Mouse (Mus musculus): ENCODE measurements at regions not wholly inside any gene's neighbourhood (a gene's known extent, or its start where the extent isn't known, plus 50 kb on each side); places are given as distances from the start of the nearest gene placed in this dataset.
A peak's percentile ranks its signal among the peaks of the same experiment; 100 is the strongest.

- Histone ChIP-seq H3ac (ENCODE audit: control insufficient read depth, insufficient read length, low read depth) (no peak overlapping the region), H3K27me3 (ENCODE audit: control insufficient read depth, insufficient read depth, insufficient read length) (no peaks in the 10 kb centered on the region), H3K79me3 (ENCODE audit: low read depth) (no peaks in the 10 kb centered on the region), H3K36me3 (ENCODE audit: control insufficient read depth, insufficient read depth) (no peaks in the 10 kb centered on the region), H3K4me3 (ENCODE audit: insufficient read depth, poor library complexity, severe bottlenecking) (no peak overlapping the region), H3K79me2 (ENCODE audit: control insufficient read depth, insufficient read depth) (no peaks in the 10 kb centered on the region)
- TF ChIP-seq CTCF (IDR thresholded peaks at IDR 0.05; ENCODE audit: control insufficient read depth, insufficient read depth, insufficient read length) = no peak
- no peak for TF ChIP-seq MYOG (IDR thresholded peaks at IDR 0.05; ENCODE audit: control insufficient read depth, extremely low read depth, insufficient read length)
- TF ChIP-seq MAX (IDR thresholded peaks at IDR 0.05) = no peak
- TF ChIP-seq CEBPB (IDR thresholded peaks at IDR 0.05; ENCODE audit: low read depth) = peak; percentile 94
- TF ChIP-seq MYOD1 (IDR thresholded peaks at IDR 0.05; ENCODE audit: control insufficient read depth, insufficient read length, low read depth) = no peak
- TF ChIP-seq USF1 (IDR thresholded peaks at IDR 0.05; ENCODE audit: low read depth) = no peak
- no peak for TF ChIP-seq FOSL1 (IDR thresholded peaks at IDR 0.05; ENCODE audit: insufficient read depth, low read length, poor library complexity, severe bottlenecking)
Measured at GRCm38 (mm10) chr2:117666528-117666927, 323.7 kb upstream of the Rasgrp1 start.

DNA sequence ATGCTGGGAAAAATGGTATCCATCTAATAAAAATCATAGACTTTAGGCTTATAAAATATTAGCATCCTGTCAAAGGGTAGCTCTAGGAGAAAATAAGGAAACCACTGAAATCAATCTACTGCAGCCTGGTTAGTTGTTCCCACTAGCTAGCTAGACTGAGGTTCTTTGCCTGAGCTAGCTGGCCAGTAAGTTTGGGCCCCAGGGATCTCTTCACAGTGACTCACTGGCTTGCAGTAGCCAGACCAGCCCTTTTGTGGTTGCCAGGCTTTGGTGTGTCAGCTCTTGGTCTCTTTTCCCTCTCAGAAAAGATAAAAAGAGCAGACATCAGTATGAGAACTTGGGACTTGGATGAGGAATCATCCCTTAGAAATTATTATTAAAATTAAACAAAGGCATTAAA lies 325.3 kb upstream of the Rasgrp1 start:
- TF ChIP-seq MAX (IDR thresholded peaks at IDR 0.05) (peak; percentile 28), CTCF (IDR thresholded peaks at IDR 0.05; ENCODE audit: control insufficient read depth, insufficient read depth, insufficient read length) (no peak), FOSL1 (IDR thresholded peaks at IDR 0.05; ENCODE audit: insufficient read depth, low read length, poor library complexity, severe bottlenecking) (peak; percentile 64)
- no peaks in the 10 kb centered on the region for H3K79me2 ChIP-seq (ENCODE audit: control insufficient read depth, insufficient read depth)
- no peak overlapping the region for H3K4me3 ChIP-seq (ENCODE audit: insufficient read depth, poor library complexity, severe bottlenecking)
- no peaks in the 10 kb centered on the region for H3K36me3 ChIP-seq (ENCODE audit: control insufficient read depth, insufficient read depth)
- H3K79me3 ChIP-seq (ENCODE audit: low read depth) = no peaks in the 10 kb centered on the region
- H3K27me3 ChIP-seq (ENCODE audit: control insufficient read depth, insufficient read depth, insufficient read length) = no peaks in the 10 kb centered on the region
- no peak overlapping the region for H3ac ChIP-seq (ENCODE audit: control insufficient read depth, insufficient read length, low read depth)

DNA sequence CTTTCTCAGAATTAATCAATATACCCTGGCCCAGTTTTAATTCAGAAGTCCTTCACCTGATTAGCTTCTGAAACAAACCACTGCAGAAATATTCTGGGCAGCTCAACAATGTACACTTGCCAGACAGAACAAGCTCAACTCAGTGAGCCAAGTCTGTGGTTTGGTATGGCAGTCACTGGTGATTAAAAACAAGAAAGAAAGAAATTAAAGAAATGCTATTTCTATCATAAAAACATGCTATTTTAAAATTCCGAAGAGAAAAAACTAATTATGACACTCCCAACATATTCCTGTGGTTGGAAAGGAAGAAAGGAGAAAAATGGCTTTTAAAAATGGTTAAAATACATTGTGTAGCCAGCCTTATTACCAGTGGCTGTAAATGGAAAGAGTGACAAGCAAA lies 332.1 kb upstream of the Rasgrp1 start:
- Histone ChIP-seq H3K27me3 (ENCODE audit: control insufficient read depth, insufficient read depth, insufficient read length) (no peaks in the 10 kb centered on the region), H3ac (ENCODE audit: control insufficient read depth, insufficient read length, low read depth) (no peak overlapping the region), H3K4me3 (ENCODE audit: insufficient read depth, poor library complexity, severe bottlenecking) (no peak overlapping the region), H3K36me3 (ENCODE audit: control insufficient read depth, insufficient read depth) (no peaks in the 10 kb centered on the region), H3K79me2 (ENCODE audit: control insufficient read depth, insufficient read depth) (no peaks in the 10 kb centered on the region), H3K79me3 (ENCODE audit: low read depth) (no peaks in the 10 kb centered on the region)
- TF ChIP-seq USF1 (IDR thresholded peaks at IDR 0.05; ENCODE audit: low read depth) (no peak), CEBPB (IDR thresholded peaks at IDR 0.05; ENCODE audit: low read depth) (no peak), CTCF (IDR thresholded peaks at IDR 0.05; ENCODE audit: control insufficient read depth, insufficient read depth, insufficient read length) (no peak), MYOG (IDR thresholded peaks at IDR 0.05; ENCODE audit: control insufficient read depth, extremely low read depth, insufficient read length) (no peak), FOSL1 (IDR thresholded peaks at IDR 0.05; ENCODE audit: insufficient read depth, low read length, poor library complexity, severe bottlenecking) (no peak), MAX (IDR thresholded peaks at IDR 0.05) (no peak), MYOD1 (IDR thresholded peaks at IDR 0.05; ENCODE audit: control insufficient read depth, insufficient read length, low read depth) (no peak)

GRCm38 (mm10) chr2:117678650-117679049 lies 335.8 kb upstream of the Rasgrp1 start:
- Histone ChIP-seq H3K79me2 (ENCODE audit: control insufficient read depth, insufficient read depth) (no peaks in the 10 kb centered on the region), H3K79me3 (ENCODE audit: low read depth) (no peaks in the 10 kb centered on the region), H3K36me3 (ENCODE audit: control insufficient read depth, insufficient read depth) (no peaks in the 10 kb centered on the region), H3K27me3 (ENCODE audit: control insufficient read depth, insufficient read depth, insufficient read length) (no peaks in the 10 kb centered on the region), H3K4me3 (ENCODE audit: insufficient read depth, poor library complexity, severe bottlenecking) (no peak overlapping the region), H3ac (ENCODE audit: control insufficient read depth, insufficient read length, low read depth) (no peak overlapping the region)
- TF ChIP-seq FOSL1 (IDR thresholded peaks at IDR 0.05; ENCODE audit: insufficient read depth, low read length, poor library complexity, severe bottlenecking) (no peak), CTCF (IDR thresholded peaks at IDR 0.05; ENCODE audit: control insufficient read depth, insufficient read depth, insufficient read length) (no peak), MYOG (IDR thresholded peaks at IDR 0.05; ENCODE audit: control insufficient read depth, extremely low read depth, insufficient read length) (no peak)

DNA sequence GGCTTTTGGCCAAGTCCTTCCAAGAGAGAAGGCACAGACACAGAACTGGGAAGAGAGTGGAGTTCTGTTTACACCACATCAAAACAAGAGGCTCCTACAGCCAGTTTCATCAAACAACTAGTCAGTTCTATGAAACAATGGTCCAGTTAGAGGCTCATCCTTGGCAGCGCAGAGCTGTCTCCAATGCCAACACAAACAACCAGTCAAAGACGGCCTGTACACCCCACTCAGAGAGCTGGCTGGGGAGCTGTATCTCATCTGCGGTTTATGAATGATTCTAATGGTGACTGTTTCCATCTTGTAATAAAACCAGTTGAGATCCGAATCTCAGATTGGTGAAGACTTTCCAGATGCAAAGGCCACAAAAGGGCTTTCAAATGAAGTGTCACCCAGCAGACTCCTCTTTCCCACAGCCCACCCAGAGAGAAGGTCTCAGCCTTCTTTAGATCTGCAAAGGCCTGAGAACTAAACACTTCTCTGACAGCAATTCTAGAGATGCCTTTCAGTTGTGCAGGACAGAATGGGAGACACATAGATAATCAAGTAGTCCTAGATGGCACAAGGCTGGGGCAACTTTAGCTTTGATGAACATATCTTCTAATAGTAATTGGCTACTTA lies 343.1 kb upstream of the Rasgrp1 start:
- H3K27me3 ChIP-seq (ENCODE audit: control insufficient read depth, insufficient read depth, insufficient read length) = no peaks in the 10 kb centered on the region
- no peak overlapping the region for H3ac ChIP-seq (ENCODE audit: control insufficient read depth, insufficient read length, low read depth)
- H3K79me2 ChIP-seq (ENCODE audit: control insufficient read depth, insufficient read depth) = no peaks in the 10 kb centered on the region
- no peaks in the 10 kb centered on the region for H3K79me3 ChIP-seq (ENCODE audit: low read depth)
- H3K36me3 ChIP-seq (ENCODE audit: control insufficient read depth, insufficient read depth) = no peaks in the 10 kb centered on the region
- no peak overlapping the region for H3K4me3 ChIP-seq (ENCODE audit: insufficient read depth, poor library complexity, severe bottlenecking)
- TF ChIP-seq CEBPB (IDR thresholded peaks at IDR 0.05; ENCODE audit: low read depth) = no peak
- no peak for TF ChIP-seq MYOG (IDR thresholded peaks at IDR 0.05; ENCODE audit: control insufficient read depth, extremely low read depth, insufficient read length)
- TF ChIP-seq MYOD1 (IDR thresholded peaks at IDR 0.05; ENCODE audit: control insufficient read depth, insufficient read length, low read depth) = no peak
- TF ChIP-seq MAX (IDR thresholded peaks at IDR 0.05) = no peak
- TF ChIP-seq FOSL1 (IDR thresholded peaks at IDR 0.05; ENCODE audit: insufficient read depth, low read length, poor library complexity, severe bottlenecking) = no peak
- no peak for TF ChIP-seq USF1 (IDR thresholded peaks at IDR 0.05; ENCODE audit: low read depth)
- no peak for TF ChIP-seq CTCF (IDR thresholded peaks at IDR 0.05; ENCODE audit: control insufficient read depth, insufficient read depth, insufficient read length)

DNA sequence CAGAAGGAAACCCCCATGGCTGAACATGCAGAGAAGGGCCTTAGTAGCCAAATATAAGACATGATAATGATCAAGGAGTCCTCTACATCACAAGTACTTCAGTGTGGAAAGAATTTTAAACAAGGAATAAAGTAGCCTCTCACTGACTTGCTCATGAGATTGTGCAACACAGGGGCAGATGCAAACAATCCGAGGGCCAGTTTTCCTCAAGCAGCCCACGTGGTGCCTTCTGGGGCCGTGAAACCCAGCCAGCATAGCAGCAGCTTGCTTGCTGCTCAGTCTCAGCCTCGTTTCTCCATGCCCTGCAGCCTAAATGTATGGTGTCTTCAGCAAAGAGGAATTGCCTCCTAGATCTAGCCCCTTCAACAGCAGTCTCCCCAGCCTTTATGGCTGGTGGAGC lies 350.7 kb upstream of the Rasgrp1 start:
- Histone ChIP-seq H3K79me2 (ENCODE audit: control insufficient read depth, insufficient read depth) (no peaks in the 10 kb centered on the region), H3K36me3 (ENCODE audit: control insufficient read depth, insufficient read depth) (no peaks in the 10 kb centered on the region), H3ac (ENCODE audit: control insufficient read depth, insufficient read length, low read depth) (no peak overlapping the region), H3K79me3 (ENCODE audit: low read depth) (no peaks in the 10 kb centered on the region), H3K27me3 (ENCODE audit: control insufficient read depth, insufficient read depth, insufficient read length) (no peaks in the 10 kb centered on the region), H3K4me3 (ENCODE audit: insufficient read depth, poor library complexity, severe bottlenecking) (no peak overlapping the region)
- TF ChIP-seq FOSL1 (IDR thresholded peaks at IDR 0.05; ENCODE audit: insufficient read depth, low read length, poor library complexity, severe bottlenecking) (no peak), CEBPB (IDR thresholded peaks at IDR 0.05; ENCODE audit: low read depth) (peak; percentile 45), MYOD1 (IDR thresholded peaks at IDR 0.05; ENCODE audit: control insufficient read depth, insufficient read length, low read depth) (no peak), MAX (IDR thresholded peaks at IDR 0.05) (no peak)

All from C2C12 (cell line).